Mouse (Mus musculus) bone marrow macrophage, adult 2 months (primary cell): Measurements from ENCODE around the gene Gm20388. TPM values are rescaled to one million over a fixed set of nuclear protein-coding genes. Genes with fewer than 3 reads are reported as not detected.

Experiments
- H3K27ac ChIP-seq: 2 replicates; pipeline ENCODE4 v1.5.1; 2012; ENCODE audit warnings: low read depth, low read length; ENCODE audit not compliant: insufficient read depth
- H3K4me1 ChIP-seq: 2 replicates; pipeline ENCODE4 v1.6.1; 2012; ENCODE audit warnings: low read length; ENCODE audit not compliant: control insufficient read depth, insufficient read depth
- H3K4me3 ChIP-seq: 2 replicates; pipeline ENCODE4 v1.5.1; 2012; ENCODE audit warnings: mild to moderate bottlenecking, low read length, moderate library complexity; ENCODE audit not compliant: insufficient read depth
- CTCF ChIP-seq: IDR thresholded peaks from 2 replicates; pipeline ENCODE4 v1.5.1; 2012; ENCODE audit warnings: low read depth, mild to moderate bottlenecking, low read length, moderate library complexity
- POLR2A ChIP-seq: IDR thresholded peaks from 2 replicates; pipeline ENCODE4 v1.6.1; 2012; ENCODE audit warnings: mild to moderate bottlenecking, low read depth, low read length, borderline replicate concordance
- polyA plus RNA-seq: library from polyadenylated mRNA; stranded (reverse); fragments of >200 nt; gene quantifications from 2 replicates; pipeline ENCODE4 v1.2.4, GENCODE M21; 2012; ENCODE audit not compliant: missing spikeins, insufficient read depth, insufficient read length

Gene Gm20388
- polyA plus RNA-seq, 1 experiment: 32.7 TPM

DNA sequence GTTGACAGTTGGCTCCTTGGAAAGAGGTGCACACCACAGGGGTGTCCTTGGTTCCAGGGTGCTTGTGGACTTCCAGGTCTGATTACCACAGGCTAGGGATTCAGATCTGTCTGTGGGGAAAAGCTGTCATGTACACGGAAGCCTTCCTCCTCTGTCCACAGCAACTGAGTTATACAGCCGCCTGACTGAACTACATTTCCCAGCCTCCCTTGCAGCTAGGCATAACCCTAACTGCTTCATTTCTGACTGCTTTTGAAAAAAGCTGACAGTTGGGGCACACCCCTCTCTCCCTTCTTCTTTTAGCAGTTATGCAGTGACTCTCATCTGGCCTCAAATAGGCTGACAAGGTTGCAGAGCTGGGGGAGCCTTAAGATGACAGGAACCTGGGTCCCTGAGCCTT, 901.3 kb downstream of the Gm20388 start:
- no peak overlapping the region for H3K4me3 ChIP-seq
- H3K4me1 ChIP-seq: peaks cover 6% of the 10 kb centered on the region; the same call in 1 of the 2 replicates
- H3K27ac ChIP-seq: no peak overlapping the region
- TF ChIP-seq CTCF: no peak
- no peak for TF ChIP-seq POLR2A

DNA sequence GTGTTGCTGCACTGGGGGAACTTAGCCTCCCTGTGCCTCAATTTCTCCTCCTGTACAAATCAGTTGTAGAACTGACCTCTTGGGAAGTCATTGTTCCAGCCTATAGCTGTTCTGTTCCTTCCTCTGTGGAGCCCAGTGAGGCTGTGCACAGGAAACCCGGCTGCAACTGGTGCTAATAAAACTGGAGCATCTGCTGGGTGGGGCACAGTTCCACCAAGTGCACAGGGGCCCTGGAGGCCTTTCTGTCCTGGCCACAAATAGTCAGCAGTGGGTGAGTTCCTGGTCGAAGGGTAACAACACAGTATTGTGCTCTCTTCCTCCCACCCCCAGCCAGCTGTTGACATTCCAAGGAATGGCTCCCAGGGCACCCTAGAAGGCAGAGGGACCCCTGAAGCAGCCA, 902.4 kb downstream of the Gm20388 start:
- peaks cover 3% of the 10 kb centered on the region; the same call in 1 of the 2 replicates for H3K4me1 ChIP-seq
- TF ChIP-seq POLR2A (no peak), CTCF (no peak)
- no peak overlapping the region for H3K27ac ChIP-seq
- H3K4me3 ChIP-seq: no peak overlapping the region

DNA sequence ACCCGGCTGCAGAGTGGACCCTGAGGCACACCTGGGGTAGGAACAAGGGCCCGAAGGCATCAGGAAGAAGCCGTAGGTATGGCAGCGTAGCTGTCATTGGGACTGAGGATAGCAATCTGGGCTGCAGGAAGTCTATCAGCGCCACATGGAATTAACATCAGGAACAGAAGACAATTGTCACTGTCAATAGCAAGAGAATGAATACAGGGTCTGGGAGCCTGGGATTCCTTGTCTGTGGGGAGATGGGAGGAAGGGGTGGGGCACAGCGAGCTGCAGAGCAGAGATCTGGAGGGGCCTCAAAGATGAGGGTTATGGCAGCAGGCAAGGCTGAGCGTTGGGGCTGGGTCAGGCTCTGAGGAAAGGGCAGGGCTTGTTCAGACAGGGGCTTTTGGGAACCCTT, 903.2 kb downstream of the Gm20388 start:
- H3K4me3 ChIP-seq: no peak overlapping the region
- TF ChIP-seq POLR2A (no peak), CTCF (no peak)
- H3K4me1 ChIP-seq: peaks cover 3% of the 10 kb centered on the region; the same call in 1 of the 2 replicates
- no peak overlapping the region for H3K27ac ChIP-seq

DNA sequence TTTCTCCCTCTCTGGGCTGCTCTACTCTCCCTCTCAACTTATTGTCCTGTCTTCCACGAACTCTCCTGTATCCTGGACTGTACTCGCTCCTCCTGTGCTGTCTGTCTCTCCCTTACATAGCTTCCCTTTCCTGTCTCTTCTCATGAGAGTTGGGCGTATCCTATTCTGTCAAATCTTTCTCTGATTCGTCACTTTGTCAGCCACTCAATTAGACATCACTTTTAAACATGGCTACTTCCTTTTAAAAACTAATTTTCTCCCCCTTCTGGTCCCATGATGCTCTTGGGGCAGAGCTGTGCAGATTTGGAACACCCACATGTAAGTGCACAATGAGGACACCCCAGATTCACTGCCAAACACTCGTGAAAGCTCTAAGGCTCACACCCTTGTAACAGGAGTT, 905.7 kb downstream of the Gm20388 start:
- TF ChIP-seq POLR2A: no peak
- no peak for TF ChIP-seq CTCF
- peaks cover 3% of the 10 kb centered on the region; the same call in 1 of the 2 replicates for H3K4me1 ChIP-seq
- H3K4me3 ChIP-seq: no peak overlapping the region
- H3K27ac ChIP-seq: no peak overlapping the region

DNA sequence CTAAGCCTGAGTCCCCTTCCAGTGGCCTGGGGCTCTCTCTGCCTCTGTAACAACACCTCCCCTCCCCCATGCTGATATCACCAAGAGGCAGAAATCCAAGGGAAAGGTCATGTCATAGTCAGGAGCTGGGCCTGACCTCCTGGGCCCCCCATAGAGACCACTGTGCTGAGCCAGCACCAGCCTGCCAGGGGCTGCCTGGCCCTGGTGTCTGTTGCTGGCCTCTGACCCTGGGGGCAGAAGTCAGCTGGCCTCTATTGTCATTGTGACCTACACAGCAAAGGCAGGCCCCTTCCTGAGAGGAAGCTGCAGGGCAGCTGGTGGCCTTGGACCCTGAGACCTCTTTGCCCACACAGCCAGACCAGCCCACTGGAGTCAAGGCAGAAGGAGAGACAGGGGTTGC, 909.3 kb downstream of the Gm20388 start:
- no peak overlapping the region for H3K4me3 ChIP-seq
- H3K27ac ChIP-seq: no peak overlapping the region
- TF ChIP-seq POLR2A (no peak), CTCF (no peak)
- peaks cover 3% of the 10 kb centered on the region; the same call in 1 of the 2 replicates for H3K4me1 ChIP-seq

DNA sequence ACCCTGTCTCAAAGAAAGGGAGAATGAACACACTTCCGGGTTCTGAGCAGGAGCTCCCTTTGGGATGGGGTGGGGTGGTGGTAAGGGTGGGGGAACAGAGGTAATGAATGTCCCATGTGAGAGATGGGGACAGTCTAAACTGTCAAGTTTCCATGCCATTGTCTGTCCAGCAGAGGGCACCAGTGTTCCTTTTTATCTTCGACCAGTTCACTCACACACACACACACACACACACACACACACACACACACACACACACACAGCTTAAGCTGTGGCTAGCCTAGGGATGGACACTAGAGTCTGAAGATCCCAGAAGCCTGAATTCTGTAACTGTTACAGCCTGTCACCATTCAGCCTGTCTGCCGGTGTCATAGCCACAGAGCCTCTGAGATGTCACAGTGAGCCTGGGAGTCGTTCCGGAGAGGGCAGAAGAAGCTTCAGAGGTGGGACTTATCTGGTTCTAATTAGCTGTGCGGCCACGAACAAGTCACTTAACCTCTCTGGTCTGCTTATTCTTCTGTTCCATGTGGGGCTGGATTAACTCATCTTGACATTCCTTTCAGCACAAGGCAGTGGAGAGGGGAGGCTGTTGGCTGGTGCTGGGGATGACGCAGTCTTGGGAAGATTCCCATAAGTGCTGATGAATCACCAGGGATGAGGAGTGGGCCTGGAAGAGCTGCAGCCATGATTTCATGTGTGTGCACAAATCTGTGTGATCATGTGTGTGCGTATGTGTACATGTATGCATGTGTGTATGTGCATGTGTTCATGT, 910.9 kb downstream of the Gm20388 start:
- TF ChIP-seq POLR2A (no peak), CTCF (peak; percentile 51)
- peaks cover 3% of the 10 kb centered on the region; the same call in 1 of the 2 replicates for H3K4me1 ChIP-seq
- H3K27ac ChIP-seq: no peak overlapping the region
- no peak overlapping the region for H3K4me3 ChIP-seq

DNA sequence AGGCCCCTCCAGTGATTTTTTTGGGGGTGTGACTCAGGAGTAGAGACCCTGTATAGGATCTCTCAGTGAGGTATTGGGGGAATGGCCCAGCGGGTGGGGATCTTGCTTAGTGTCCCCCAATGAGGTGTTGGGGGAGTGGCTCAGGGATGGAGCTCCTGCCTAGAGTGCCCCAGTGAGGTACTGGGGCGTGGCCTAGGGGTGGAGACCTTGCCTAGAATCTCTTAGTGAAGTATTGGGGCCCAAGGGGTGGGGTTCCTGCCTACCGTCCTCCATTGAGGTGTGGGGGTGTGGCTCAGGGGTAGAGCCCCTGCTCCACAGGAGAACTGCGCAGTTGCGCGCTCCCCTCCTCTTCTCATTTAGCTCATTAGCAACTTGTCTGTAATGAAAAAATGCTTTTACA, 912.7 kb downstream of the Gm20388 start:
- no peak overlapping the region for H3K4me3 ChIP-seq
- no peaks in the 10 kb centered on the region for H3K4me1 ChIP-seq
- TF ChIP-seq CTCF (no peak), POLR2A (no peak)
- H3K27ac ChIP-seq: no peak overlapping the region

DNA sequence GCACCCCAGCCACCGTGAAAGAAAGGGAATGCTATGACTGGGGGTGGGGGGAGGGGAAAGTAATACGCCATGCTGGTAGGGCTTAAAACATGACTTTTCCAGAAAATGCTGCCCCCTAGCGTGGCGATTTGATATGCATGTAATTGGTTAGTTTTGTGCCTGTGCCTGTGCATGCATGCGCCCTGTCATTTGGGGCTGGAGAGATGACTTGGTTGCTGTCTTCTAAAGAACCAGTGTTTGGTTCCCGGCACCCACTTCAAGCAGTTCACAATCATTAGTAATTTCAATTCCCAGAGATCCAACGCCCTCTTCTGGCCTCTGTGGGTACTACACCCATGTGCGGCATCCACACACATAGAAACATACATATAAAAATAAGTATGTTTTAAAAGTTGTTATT, 913.2 kb downstream of the Gm20388 start:
- H3K4me3 ChIP-seq: no peak overlapping the region
- no peak overlapping the region for H3K27ac ChIP-seq
- peak; percentile 31; the same call in 1 of the 2 replicates for TF ChIP-seq CTCF
- no peak for TF ChIP-seq POLR2A
- H3K4me1 ChIP-seq: no peaks in the 10 kb centered on the region

DNA sequence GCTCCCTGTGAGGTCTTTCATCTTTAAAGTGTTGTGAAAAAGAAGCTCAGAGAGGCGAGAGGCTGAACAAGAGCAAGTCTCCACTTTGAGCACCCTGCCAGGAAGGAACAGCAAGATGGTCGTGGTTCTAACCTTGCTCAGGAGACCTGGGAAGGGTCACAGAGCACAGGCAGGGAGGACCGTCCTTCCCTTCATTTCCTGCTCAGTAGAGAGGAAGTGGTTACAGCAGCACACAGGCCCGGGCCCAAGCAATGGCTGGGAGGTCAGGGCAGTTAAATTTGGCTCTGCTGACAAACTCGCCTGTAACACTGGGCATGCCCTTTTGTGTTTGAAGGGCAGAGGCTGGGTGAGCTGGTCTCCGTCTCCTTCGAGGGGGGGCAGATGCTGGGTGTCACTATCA, 914.0 kb downstream of the Gm20388 start:
- Histone ChIP-seq H3K4me3 (no peak overlapping the region), H3K4me1 (no peaks in the 10 kb centered on the region), H3K27ac (no peak overlapping the region)
- no peak for TF ChIP-seq CTCF
- no peak for TF ChIP-seq POLR2A

DNA sequence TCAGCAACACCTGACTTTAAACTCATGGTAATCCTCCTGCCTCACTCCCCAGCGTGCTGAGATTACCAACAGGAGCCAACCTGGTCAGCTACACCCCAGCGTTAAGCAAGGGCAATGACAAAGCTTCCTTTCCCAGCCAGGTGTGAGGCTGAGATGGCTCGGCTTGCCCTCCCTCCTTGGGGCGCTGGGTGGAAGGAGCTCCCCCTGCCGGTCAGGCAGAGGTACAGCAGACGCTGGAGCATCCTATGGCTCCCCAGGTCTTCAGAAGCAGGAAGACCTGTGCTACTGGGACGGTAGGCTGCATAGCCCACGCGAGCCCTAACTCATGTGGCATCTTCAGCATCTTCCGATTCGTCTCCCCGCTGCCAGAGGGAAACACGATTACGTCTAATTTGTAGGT, 917.6 kb downstream of the Gm20388 start:
- Histone ChIP-seq H3K27ac (no peak overlapping the region), H3K4me1 (no peaks in the 10 kb centered on the region), H3K4me3 (no peak overlapping the region)
- TF ChIP-seq POLR2A (no peak), CTCF (peak; percentile 93)

DNA sequence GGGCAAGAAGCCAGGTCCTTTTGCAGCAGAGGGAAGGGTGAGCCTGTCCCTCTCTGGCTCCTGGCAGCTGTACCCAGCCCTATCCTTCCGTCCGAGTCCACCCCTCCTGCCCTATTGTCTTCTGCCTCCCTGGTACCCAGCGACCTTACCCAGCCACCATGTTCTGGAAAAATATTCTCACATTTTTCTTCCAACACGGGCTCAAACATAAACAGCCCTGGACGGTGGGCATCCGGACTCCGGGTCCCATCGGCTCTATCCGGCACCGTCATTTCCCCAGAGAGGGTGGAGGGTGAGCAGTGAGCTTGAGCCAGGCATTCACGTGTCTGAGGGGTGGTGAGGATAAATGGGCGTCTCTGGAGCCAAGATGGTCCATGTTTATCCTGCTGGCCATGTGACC, 920.0 kb downstream of the Gm20388 start:
- Histone ChIP-seq H3K27ac (no peak overlapping the region), H3K4me3 (no peak overlapping the region), H3K4me1 (no peaks in the 10 kb centered on the region)
- no peak for TF ChIP-seq POLR2A
- no peak for TF ChIP-seq CTCF
